Mouse (Mus musculus) hindbrain, embryonic 11.5 days (tissue): ENCODE measurements at regions not wholly inside any gene's neighbourhood (a gene's known extent, or its start where the extent isn't known, plus 50 kb on each side); places are given as distances from the start of the nearest gene placed in this dataset.

Experiments
- ATAC-seq: fragments of 200-750 bp; cut with Nextera tagmentation; 2 replicates; pipeline ENCODE4 v1.8.0; 2017; ENCODE audit warnings: mild to moderate bottlenecking, moderate TSS enrichment, moderate library complexity; ENCODE audit not compliant: low FRiP score
- DNase-seq: peaks from one replicate; pipeline ENCODE4 v3.0.0-alpha.2; 2015; ENCODE audit warnings: low spot score
- H3K27ac ChIP-seq: fragments of 300-500 bp; sonication (generic); 2 replicates; pipeline ENCODE4 v1.5.1; 2014; ENCODE audit warnings: mild to moderate bottlenecking, low read depth, low read length
- H3K27me3 ChIP-seq: fragments of 300-500 bp; sonication (generic); 2 replicates; pipeline ENCODE4 v1.6.1; 2014; ENCODE audit warnings: mild to moderate bottlenecking, low read length, moderate library complexity, mixed read lengths; ENCODE audit not compliant: control insufficient read depth, insufficient read depth
- H3K36me3 ChIP-seq: fragments of 300-500 bp; sonication (generic); 2 replicates; pipeline ENCODE4 v1.6.1; 2014; ENCODE audit warnings: mild to moderate bottlenecking, low read length, moderate library complexity, mixed read lengths; ENCODE audit not compliant: control insufficient read depth, insufficient read depth
- H3K4me1 ChIP-seq: fragments of 300-500 bp; sonication (generic); replicated peaks from 2 replicates; pipeline ENCODE4 v1.6.1; 2014; ENCODE audit warnings: low read length, mixed read lengths; ENCODE audit not compliant: control insufficient read depth, insufficient read depth
- H3K4me2 ChIP-seq: fragments of 300-500 bp; sonication (generic); replicated peaks from 2 replicates; pipeline ENCODE4 v1.6.1; 2014; ENCODE audit warnings: mild to moderate bottlenecking, low read depth, low read length
- H3K4me3 ChIP-seq: fragments of 300-500 bp; sonication (generic); 2 replicates; pipeline ENCODE4 v1.5.1; 2014; ENCODE audit warnings: low read depth, low read length
- H3K9ac ChIP-seq: fragments of 300-500 bp; sonication (generic); 2 replicates; pipeline ENCODE4 v1.6.1; 2014; ENCODE audit warnings: low read depth, low read length
- H3K9me3 ChIP-seq: fragments of 300-500 bp; sonication (generic); 2 replicates; pipeline ENCODE4 v1.6.1; 2016; ENCODE audit warnings: low read length; ENCODE audit not compliant: control insufficient read depth
- WGBS: fragments of 180-500 bp; shearing (Covaris S2); extraction: QIAGEN DNeasy Blood & Tissue Kit; methylation state at CpG from one replicate; pipeline ENCODE4 v1.1.7; 2014; 5-methylcytosine and 5-hydroxymethylcytosine counted together

DNA sequence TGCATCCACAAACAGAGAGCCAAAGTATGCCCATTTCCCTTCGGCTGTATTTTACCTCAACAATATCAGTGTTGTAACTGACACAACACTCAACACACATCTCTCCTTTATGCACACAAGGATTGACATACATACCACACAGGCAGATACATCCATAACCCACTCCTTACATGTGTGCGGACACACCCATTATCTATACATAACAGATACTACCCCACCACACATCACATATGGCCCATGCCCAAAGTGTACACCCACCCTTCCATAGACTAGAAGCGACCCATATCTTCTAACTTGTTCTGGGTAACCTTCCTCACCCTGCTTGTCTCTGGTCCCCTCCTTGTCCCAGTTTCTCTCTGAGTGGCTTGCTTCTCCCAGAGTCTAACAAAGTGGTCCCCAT lies 340.7 kb upstream of the Runx1 start:
- no peak overlapping the region for H3K9ac ChIP-seq
- DNase-seq (no peak), ATAC-seq (no peak)
- H3K9me3 ChIP-seq = no peaks in the 10 kb centered on the region
- H3K4me3 ChIP-seq = no peak overlapping the region
- no peaks in the 10 kb centered on the region for H3K4me1 ChIP-seq
- H3K27ac ChIP-seq = no peak overlapping the region
- no peak overlapping the region for H3K4me2 ChIP-seq
- H3K36me3 ChIP-seq = no peaks in the 10 kb centered on the region
- no peaks in the 10 kb centered on the region for H3K27me3 ChIP-seq
- 90% methylated on average over 3 of the region's 3 CpGs for WGBS

GRCm38 (mm10) chr16:93158526-93159226 lies 332.7 kb upstream of the Runx1 start:
- no peak overlapping the region for H3K4me2 ChIP-seq
- no peaks in the 10 kb centered on the region for H3K4me1 ChIP-seq
- ATAC-seq (no peak), DNase-seq (no peak)
- H3K9ac ChIP-seq = no peak overlapping the region
- no peaks in the 10 kb centered on the region for H3K27me3 ChIP-seq
- H3K27ac ChIP-seq = no peak overlapping the region
- WGBS = 87% methylated on average over 8 of the region's 8 CpGs
- no peak overlapping the region for H3K4me3 ChIP-seq
- no peaks in the 10 kb centered on the region for H3K9me3 ChIP-seq
- H3K36me3 ChIP-seq = no peaks in the 10 kb centered on the region

- Histone ChIP-seq H3K27me3 (no peaks in the 10 kb centered on the region), H3K9ac (no peak overlapping the region)
- WGBS = 86% methylated on average over 14 of the region's 14 CpGs
Observed at GRCm38 (mm10) chr16:93153545-93154329, 327.8 kb upstream of the Runx1 start.

GRCm38 (mm10) chr16:93152765-93153489 lies 327.0 kb upstream of the Runx1 start:
- 49% methylated on average over 14 of the region's 14 CpGs for WGBS
- DNase-seq (no peak), ATAC-seq (no peak)
- H3K9ac ChIP-seq = no peak overlapping the region
- H3K4me2 ChIP-seq = no peak overlapping the region
- H3K4me3 ChIP-seq = no peak overlapping the region
- no peaks in the 10 kb centered on the region for H3K9me3 ChIP-seq
- H3K4me1 ChIP-seq = no peaks in the 10 kb centered on the region
- no peaks in the 10 kb centered on the region for H3K27me3 ChIP-seq
- no peaks in the 10 kb centered on the region for H3K36me3 ChIP-seq
- no peak overlapping the region for H3K27ac ChIP-seq

More at GRCm38 (mm10) chr16:93153545-93154329, 327.8 kb upstream of the Runx1 start:
- Histone ChIP-seq H3K4me2 (no peak overlapping the region), H3K36me3 (no peaks in the 10 kb centered on the region), H3K4me1 (no peaks in the 10 kb centered on the region), H3K27ac (no peak overlapping the region), H3K4me3 (no peak overlapping the region), H3K9me3 (no peaks in the 10 kb centered on the region)
- DNase-seq = no peak
- no peak for ATAC-seq

DNA sequence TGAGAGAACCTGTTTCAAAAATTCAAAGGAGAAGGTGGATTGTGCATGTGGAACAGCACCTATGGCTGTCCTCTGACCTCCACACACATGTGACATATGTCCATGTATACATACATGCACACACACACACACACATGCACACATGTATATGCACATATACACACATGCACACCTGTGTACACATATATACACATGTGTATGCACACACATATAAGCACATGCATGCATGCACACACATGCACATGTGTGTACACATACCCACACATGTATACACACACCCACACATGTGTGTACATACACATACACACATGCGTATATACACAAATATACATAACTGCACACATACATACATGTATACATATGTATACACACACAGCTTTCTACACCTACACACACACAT lies 326.1 kb upstream of the Runx1 start:
- DNase-seq = no peak
- no peak for ATAC-seq
- H3K4me3 ChIP-seq = no peak overlapping the region
- no peaks in the 10 kb centered on the region for H3K9me3 ChIP-seq
- no peaks in the 10 kb centered on the region for H3K27me3 ChIP-seq
- no peaks in the 10 kb centered on the region for H3K4me1 ChIP-seq
- WGBS = 100% methylated on average over 1 of the region's 1 CpGs
- H3K4me2 ChIP-seq = no peak overlapping the region
- H3K27ac ChIP-seq = no peak overlapping the region
- H3K36me3 ChIP-seq = no peaks in the 10 kb centered on the region
- no peak overlapping the region for H3K9ac ChIP-seq

DNA sequence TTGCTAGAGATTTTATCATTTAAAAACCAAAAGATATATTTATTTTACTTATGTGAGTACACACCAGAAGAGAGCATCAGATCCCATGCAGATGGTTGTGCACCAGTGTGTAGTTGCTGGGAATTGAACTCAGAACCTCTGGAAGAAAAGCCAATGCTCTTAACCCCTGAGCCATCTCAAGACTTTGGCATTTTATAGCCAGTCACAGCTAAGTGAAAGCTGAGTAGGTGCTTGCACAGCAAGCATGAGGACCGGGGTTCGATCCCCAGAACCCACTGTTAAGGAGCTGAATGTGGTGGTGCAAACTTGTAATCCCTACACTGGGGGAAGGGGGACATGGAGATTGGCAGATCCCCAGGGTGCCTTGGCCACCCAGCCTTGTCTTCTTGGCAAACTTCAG lies 325.7 kb upstream of the Runx1 start:
- WGBS = 97% methylated on average over 2 of the region's 2 CpGs
- H3K4me2 ChIP-seq = no peak overlapping the region

GRCm38 (mm10) chr16:93150451-93150850 lies 324.5 kb upstream of the Runx1 start:
- Histone ChIP-seq H3K27ac (no peak overlapping the region), H3K9ac (no peak overlapping the region), H3K27me3 (no peaks in the 10 kb centered on the region), H3K36me3 (no peaks in the 10 kb centered on the region), H3K9me3 (no peaks in the 10 kb centered on the region), H3K4me1 (no peaks in the 10 kb centered on the region), H3K4me3 (no peak overlapping the region), H3K4me2 (no peak overlapping the region)
- DNase-seq (no peak), ATAC-seq (no peak)
- WGBS = 73% methylated on average over 12 of the region's 12 CpGs

More for the DNA sequence above, 325.7 kb upstream of the Runx1 start:
- H3K9me3 ChIP-seq = no peaks in the 10 kb centered on the region
- no peak overlapping the region for H3K4me3 ChIP-seq
- H3K27me3 ChIP-seq = no peaks in the 10 kb centered on the region
- DNase-seq (no peak), ATAC-seq (no peak)
- H3K4me1 ChIP-seq = no peaks in the 10 kb centered on the region
- H3K9ac ChIP-seq = no peak overlapping the region
- no peak overlapping the region for H3K27ac ChIP-seq
- H3K36me3 ChIP-seq = no peaks in the 10 kb centered on the region

- no peak for DNase-seq
- WGBS = 85% methylated on average over 5 of the region's 5 CpGs
- H3K9ac ChIP-seq = no peak overlapping the region
Observed at GRCm38 (mm10) chr16:93147525-93148222, 321.7 kb upstream of the Runx1 start.

More at GRCm38 (mm10) chr16:93147525-93148222, 321.7 kb upstream of the Runx1 start:
- no peaks in the 10 kb centered on the region for H3K36me3 ChIP-seq
- no peak overlapping the region for H3K4me3 ChIP-seq
- H3K9me3 ChIP-seq = no peaks in the 10 kb centered on the region
- no peaks in the 10 kb centered on the region for H3K4me1 ChIP-seq
- ATAC-seq = no peak
- H3K27ac ChIP-seq = no peak overlapping the region
- no peak overlapping the region for H3K4me2 ChIP-seq
- no peaks in the 10 kb centered on the region for H3K27me3 ChIP-seq
